Mouse (Mus musculus) spleen, adult 2 months (tissue): ENCODE results near the gene Engase.

Experiments used
- CTCF ChIP-seq: fragments of 200-500 bp; IDR thresholded peaks from 2 replicates; pipeline ENCODE4 v1.5.1; 2011; ENCODE audit warnings: mild to moderate bottlenecking, inconsistent platforms; ENCODE audit not compliant: insufficient read depth, insufficient read length, insufficient replicate concordance; ENCODE audit errors: extremely low read depth
- POLR2A ChIP-seq: fragments of 200-500 bp; IDR thresholded peaks from 2 replicates; pipeline ENCODE4 v1.6.1; 2011; ENCODE audit warnings: low read depth, low read length, inconsistent platforms

GRCm38 (mm10) chr11:118475496-118476083 lies 1.0 kb upstream of the Engase start:
- no peak for TF ChIP-seq CTCF
- no peak for TF ChIP-seq POLR2A
